Mouse (Mus musculus) urinary bladder, postnatal 14 days (tissue): ENCODE results near the gene Nrm.

Experiments
- DNase-seq: peaks from one replicate; pipeline ENCODE4 v3.0.0; 2021; ENCODE audit warnings: low spot score

Gene Nrm

DNA sequence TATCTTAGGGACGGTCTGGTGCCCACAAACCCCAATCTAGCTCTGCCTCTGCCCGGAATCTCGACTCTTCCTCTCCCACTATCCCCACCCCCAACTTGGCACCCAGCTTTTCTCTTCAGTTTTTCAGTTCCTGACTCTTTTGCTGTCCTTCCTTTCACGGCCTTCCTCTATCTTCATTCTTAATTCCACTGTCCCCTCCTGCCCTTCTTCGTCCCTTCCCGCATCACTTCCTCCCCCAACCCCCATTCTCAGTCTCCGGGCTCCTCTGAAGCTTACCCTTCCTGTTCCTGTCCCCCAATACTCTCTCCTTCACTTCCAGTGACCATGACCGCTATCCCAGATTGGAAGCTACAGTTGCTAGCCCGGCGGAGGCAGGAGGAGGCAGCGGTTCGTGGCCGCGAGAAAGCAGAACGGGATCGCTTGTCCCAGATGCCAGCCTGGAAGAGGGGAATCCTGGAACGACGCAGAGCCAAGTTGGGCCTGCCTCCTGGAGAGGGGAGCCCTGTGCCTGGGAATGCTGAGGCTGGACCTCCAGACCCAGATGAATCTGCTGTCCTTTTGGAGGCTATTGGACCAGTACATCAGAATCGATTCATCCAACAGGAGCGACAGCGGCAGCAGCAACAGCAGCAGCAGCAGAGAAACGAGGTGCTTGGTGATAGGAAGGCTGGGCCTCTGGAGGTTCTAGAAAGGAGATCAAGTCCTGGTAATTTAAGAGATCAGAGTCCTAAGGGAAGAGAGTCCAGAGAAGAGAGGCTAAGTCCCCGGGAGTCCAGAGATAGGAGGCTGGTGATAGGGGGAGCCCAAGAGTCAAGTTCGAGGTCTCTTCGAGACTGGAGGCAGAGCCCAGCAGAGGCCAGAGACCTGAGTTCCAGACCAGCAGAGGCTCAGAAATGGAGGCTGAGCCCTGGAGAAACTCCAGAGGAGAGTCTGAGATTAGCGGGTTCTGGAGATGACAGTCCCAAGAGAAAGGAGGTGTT is 6.1 kb downstream of the Nrm start:
- peak; percentile 53 for DNase-seq

DNA sequence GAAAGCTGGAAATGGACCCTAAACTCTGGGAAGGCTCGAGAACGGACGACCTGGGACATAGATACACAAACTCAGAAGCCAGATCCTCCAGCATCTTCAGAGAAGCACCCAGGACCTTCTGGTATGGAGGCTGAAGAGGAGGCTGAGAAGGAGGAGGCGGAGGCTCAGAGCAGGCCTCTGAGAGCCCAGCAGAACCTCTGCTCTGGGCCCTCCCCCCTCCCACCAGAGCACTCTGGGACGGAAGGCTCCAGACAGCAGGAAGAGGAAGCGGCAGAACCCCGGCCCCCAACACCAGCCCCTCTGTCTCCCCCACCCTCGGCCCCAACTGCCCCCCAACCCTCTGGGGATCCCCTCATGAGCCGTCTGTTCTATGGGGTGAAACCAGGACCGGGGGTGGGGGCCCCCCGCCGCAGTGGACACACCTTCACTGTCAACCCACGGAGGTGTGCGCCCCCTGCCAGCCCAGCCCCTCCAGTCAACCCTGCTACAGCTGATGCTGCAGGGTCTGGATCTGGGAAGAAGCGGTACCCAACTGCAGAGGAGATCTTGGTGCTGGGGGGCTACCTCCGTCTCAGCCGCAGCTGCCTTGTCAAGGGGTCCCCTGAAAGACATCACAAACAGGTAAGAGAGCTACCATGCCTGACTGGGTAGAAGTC is 7.2 kb downstream of the Nrm start:
- peak; percentile 31 for DNase-seq

DNA sequence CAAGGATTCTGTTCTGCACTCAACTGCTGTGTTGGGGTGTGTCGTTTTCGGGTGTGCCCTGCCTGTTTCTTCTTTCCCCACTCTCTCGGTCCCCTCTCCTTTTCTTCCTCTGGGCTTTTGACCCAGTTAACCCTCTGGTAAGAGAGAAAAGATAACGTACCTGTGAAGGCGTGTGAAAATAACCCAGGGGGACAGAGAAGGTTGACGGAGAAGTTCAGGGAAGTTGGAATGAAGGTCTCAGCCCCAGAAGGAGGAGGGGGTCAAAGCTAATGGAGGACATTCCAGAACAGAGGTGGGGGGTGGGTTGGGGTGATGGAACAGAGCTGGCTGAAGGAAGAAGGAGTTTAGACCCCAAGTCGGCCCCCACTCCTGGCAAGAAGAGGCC is 7.8 kb downstream of the Nrm start:
- DNase-seq: no peak

DNA sequence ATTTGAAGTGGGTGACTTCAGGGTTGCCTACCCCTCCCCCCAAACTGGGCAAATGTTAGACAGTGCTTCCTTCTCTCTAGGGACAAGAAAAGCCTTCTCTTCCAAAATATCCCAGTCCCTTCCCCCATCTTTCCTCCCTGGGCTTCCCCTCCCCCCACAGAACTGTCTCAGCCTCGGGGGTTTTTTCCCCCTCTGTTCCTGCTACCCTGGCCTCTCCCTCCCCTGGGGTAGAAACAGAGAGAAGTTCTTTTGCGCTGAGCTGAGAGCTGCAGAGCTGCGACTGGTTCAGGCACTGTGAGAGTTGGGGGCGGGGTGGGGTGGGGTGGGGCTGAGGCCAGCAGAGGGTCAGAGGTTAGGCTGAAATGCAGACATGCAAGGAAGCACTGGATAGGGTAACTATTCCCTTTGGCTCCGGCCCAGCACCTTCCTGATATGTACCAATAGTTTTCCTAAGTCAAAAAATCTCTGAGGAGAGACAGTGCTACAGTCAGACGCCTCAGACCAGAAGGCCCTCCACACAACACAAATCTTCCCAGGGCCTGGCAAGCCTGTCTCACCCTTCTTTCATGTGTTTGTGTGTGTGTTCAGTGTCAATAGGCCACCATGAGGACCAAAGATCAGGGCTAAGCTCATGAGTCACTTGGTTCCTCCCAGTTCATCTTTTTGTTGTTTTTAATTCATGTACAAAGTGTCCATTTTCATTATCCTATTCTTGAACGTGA is 8.4 kb downstream of the Nrm start:
- peak; percentile 47 for DNase-seq

DNA sequence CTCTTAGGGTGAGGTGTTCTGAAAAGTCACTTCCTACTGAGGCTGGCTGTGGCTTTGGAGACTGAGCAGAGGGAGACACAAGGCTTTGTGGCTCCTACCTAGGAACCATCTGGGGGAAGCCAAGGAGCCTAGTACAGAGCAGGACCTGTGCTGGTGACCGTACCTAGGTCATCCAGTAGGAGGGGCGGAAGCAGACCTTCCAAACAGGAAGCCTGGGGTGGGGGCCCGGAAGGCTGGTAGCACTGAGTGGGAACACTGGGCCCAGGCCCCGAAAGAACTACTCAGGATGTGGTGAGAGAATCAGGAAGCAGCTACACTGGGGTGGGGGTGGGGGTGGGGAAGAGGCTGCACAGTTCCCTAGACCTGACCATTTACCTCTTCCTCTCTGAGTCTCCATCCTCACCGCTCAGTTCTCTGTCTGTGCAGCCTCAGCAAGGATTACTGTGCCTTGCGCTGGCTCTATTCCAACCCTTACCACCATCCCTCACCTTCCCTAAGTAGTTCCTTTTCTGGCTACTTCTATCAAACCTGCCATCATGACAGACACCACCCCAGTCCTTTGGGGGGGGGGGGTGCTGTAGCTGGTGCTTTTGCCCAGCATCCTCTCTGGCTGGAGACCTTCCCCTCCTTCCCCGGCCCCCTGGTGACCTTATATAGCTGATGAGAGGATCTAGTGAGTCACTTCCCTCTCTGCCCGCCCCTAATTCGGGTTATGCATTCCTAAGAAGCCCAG is 9.2 kb downstream of the Nrm start:
- peak; percentile 69 for DNase-seq

DNA sequence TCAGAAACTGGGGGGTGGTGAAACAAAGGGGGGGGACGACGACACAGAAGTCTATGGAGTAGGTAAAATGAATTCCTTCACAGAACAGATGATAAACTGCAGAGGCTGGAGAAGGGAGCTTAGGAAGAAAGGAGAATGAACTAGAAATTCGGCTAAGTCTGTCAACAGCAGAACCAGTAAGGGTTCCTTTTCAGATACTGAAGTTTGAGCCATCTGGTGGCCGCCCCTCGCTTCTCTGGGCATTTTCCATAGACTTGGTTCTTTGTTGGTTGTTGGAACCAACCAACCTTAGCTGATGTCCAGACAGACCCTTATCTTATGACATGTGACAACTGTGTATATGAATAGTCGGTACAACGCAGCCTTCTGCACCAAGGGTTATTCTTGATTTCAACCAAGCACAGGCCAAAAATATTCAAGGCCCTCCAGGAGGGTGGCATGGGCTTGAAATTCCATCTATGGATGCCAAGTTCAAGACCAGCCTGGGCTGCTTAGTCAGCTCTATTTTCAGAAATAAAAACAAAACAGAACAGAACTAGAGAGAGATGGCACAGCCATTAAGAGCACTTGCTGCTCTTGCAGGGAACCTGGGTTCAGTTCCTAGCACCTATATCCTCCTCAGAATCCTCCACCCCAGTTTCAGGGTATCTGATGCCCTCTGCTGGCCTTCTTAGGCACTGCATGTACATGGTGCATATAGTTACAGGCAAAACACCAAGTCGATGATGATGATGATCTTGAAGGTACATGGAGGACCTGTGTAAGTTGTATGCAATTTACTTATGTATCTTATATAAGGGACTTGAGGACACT is 10.0 kb downstream of the Nrm start:
- no peak for DNase-seq

DNA sequence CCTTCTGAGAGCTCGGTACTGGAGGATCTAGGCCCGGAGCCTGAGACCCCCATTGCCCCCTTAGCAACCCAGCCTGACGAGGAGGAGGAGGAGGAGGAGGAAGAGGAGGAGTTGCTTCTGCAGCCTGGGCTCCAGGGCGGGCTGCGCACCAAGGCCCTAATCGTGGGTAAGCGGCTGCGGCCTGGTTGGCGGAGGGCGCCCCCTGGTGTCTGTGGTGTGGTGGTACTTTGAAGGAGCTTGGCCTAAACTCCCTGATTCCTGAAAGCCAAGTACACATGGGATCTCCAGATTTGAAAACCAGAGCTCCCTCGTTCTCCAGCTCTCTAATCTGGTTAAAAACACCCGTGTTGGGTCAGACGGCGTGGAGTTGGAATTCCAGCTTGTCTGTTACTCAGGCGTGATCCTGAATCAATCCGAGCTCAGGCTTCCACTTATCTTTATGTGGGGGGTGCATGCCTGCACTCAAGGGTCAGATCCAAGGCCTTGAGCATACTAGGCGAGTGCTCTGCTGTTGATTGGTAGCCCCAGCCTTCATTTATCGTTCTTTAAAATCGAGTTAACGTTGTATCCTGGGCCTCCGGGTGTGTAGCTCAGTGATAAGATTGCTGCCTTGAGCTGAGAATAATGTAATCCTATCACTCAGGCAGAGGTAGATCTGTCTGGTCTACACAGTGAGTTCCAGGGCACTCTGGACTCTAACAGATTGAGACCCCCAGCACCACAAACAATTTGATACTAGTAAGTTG is 12.8 kb downstream of the Nrm start:
- peak; percentile 89 for DNase-seq

DNA sequence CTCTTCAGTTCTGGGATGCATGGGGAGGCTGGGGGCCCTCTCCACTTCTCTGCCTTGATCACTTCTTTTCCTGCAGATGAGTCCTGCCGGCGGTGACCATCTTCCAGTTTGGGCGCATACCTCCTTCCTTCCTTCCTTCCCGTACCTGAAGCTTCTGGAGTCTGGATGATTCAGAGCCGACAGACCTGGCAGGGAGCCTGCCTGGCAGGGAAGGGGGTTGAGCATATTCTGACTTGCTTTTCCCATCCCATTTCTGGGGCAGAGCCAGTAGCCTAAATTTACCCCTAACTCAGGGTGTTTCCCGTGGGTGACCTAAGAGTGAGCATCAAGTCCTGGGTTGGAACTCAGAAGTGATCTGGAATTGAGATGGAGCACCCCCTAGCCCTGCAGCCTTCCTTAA is 13.6 kb downstream of the Nrm start:
- no peak for DNase-seq

DNA sequence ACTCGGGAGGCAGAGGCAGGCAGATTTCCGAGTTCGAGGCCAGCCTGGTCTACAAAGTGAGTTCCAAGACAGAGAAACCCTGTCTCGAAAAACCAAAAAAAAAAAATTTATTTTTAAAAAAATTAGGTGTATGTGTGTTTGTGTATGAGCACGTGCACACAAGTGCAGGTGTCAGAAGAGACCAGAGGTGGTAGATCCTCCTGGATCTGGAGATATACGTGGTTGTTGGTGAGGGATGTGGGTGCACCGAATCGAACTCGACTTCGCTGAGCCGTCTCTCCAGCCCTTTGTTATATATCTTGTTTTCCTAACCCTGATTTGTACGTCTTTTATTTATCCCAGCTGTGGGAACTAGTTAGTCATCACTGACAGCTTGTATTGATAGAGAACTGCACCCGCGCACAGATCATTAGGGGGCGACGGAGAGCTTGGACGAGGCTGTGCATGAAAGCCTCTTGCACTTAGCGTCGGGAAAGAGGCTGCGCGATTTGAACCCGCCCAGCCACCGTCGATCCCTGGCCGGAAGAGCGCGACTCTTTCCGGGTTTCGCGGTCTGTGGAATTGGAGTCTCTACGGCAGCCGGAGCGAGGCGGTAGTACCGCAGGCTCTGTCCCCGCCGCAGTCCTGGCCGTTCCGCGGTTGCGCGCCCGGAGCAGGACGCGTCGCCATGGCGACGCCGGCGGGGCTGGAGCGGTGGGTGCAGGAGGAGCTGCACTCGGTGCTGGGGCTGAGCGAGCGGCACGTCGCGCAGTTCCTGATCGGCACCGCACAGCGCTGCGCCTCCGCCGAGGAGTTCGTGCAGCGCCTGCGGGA is 18.3 kb downstream of the Nrm start, which contains the start of gene Dhx16:
Gene Dhx16, plus strand, starts transcription at position 575 of the 813 bp plus-strand sequence.
- DNase-seq: peak; percentile 97

DNA sequence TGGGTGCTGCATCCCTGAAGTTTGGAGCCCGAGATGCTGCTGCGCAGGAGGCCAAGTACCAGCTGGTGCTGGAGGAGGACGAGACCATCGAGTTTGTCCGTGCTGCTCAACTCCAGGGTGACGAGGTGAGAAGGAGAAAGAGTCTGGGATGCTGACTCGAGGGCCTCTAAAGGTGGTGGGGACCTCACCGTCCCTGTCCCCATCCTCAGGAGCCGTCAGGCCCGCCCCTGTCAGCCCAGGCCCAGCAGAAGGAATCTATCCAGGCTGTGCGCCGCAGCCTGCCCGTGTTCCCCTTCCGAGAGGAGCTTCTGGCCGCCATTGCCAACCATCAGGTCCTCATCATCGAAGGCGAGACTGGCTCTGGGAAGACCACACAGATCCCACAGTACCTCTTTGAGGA is 21.8 kb downstream of the Nrm start:
- DNase-seq: no peak

DNA sequence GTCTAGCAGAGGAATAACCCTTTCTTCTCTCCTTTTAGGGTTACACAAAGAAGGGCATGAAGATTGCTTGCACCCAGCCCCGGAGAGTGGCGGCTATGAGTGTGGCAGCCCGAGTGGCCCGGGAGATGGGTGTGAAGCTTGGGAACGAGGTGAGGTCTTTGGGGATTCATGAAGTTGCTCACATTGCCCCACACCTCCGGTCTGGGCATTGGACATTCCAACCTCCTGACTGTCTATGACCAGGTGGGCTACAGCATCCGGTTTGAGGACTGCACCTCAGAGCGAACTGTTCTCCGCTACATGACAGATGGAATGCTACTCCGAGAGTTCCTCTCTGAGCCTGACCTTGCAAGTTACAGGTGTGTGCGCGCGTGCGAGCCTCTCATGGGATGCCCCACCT is 22.7 kb downstream of the Nrm start:
- no peak for DNase-seq

DNA sequence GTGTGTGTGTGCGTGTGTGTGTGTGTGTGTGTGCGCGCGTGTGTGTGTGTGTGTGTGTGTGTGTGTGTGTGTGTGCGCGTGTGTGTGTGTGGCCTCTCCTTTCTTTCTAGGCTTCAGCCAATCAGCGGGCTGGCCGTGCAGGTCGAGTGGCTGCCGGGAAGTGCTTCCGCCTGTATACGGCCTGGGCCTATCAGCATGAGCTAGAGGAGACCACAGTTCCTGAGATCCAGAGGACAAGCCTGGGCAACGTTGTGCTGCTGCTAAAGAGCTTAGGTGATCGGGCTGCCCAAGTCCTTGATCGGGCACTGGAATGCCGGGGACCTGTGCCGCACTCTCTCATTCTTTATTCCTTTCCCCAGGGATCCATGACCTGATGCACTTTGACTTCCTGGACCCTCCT is 26.6 kb downstream of the Nrm start:
- no peak for DNase-seq

DNA sequence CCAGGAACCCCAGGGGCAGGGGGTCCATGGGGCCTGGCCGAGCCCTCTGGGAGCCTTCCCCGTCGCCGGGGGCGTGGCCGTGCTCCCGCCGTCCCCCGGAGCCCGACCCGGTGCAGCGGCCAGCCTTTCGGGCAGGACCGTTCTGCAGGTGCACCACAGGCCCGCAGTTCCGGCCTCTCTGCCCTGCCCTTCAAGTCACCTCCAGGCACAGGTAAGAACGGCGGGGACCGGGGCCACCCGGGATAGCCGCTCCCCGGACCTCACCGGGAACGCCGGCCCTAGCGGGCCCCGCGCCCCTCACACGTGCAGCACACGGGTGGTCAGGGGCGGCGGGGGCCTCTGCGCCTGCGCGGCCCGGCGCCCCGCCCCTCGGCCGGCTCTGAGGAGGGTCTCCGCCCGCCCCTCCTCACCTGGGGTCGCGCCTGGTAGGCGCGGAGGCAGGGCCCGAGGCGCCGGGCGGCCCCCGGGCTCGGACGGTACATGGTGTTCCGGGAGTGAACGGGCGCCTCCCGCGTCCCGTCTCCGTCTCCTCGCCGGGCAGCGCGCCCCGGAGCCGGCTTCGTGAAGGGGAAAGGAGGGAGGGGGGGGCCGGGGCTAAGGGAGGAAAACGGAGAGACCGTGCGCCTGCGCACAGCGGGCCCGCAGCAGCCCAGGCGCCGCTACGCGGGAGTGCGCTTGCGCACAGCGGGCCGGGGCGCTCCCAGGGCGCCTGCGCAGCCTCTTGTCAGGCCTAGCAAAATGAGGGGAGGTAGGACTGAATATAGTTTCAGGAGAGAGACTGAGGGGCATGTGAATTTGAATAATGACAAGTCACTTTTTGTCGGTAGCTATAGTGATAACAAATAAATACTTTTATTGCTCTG is 35.9 kb downstream of the Nrm start, which contains the start of gene 2310061I04Rik:
Gene 2310061I04Rik, minus strand, starts transcription at position 651 of the 863 bp plus-strand sequence.
- DNase-seq: peak; percentile 89

DNA sequence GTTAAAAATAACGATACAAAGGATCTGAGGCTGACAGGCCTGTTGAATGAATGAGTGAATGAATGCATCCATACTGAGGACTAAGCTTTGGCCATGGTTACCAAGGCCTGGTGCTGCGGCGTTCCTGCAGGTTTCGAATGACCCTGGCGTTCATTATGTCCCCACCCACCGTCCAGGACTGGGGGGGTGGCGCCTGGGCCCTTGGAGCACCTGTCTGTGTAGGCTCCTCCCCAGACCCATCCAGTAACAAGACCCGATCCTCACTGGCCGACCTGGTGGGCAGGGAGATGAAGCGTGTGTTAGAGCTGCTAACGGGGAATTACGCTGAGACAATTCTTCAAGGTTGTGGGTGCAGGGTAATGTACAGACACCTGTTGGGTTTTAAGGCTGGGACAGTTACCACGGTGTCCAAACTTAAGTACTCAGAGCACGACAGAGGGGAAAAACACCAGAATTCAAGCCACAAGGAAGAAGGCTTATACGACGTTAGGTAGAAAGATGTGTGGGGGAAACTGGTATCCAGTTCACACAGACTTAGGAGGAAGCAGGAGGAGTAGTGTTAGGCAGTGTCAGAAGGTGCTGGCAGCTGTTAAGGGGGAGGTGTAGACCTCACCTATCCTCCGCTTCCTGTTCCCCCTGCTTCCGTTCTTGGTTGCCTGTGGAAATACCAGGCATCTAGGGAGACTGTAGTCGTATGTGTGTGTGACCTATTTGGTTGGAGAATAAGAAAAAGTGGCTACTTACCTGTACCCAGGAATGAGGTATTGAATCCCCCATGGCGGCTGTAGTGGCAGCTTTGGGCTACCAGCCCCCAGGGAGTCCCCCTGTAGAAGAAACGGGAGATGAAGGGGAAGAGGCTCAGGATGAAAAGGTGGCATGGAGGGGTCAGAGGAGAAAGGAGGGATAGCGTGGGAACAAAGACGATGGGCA is 36.8 kb downstream of the Nrm start:
- DNase-seq: no peak

DNA sequence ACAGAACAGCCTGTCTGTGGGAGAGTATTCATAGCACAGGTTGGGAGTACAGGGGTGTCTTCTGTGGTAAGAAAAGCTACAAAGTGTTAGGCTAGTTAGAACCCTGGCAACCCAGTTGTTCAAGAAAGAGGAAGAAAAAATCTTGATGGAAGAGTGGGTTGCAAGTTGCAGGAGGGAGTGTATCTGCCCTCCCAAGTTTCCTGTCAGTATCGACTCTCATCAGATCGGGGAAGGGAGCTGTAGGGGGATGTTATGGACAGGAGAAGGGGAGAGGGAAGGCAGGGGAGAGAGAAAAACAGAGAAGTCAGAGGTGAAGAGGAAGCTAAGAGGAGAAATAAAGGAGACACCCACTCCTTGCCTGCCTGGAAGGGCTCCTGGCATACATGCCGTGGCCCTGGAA is 39.5 kb downstream of the Nrm start:
- DNase-seq: no peak

DNA sequence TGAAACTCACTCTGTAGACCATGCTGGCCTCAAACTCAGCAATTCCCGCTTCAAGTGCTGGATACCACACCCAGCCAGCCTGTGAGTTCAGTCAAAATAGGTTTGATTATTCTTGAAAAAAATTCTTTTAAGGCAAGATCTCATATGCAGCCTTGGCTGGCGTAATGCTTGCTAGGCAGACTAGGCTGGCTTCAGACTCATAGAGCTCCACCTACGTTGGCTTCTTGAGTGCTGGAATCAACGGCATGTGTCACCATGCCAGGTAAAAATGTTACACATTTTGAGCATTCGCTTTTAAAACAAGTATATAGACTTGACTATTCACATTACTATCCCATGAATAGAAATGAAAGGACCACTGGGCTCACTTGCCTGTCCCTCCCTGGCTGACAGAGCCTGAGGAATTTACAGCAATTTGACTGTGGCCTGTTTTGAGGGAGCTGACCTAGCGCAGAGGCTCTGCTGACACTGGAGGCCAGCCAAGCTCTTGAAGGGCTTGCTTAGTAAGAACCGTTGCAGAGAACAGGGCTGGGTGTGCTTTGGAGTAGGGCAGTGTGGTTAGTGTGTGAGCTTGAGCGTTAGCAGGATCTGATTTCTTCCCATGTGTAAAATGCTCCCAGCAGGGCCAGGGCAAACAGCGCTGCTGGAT is 42.3 kb downstream of the Nrm start:
- DNase-seq: no peak

DNA sequence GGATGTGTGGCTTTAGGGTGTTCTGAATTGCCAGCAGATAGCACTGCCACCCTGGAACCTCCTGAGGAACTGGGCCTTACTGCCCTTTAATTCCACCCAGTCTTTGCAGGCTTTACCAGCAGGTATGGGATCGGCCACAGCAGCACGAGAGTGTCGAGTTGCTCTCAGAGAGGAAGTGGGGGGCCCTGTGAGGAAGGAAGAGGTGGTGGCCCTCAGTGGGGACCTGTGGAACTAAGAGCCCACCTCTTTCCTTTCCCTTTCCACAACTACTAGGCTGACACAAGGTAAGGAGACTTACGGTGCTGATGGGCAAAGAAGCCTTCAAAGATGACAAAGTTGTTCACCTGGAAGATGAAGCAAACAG is 42.9 kb downstream of the Nrm start:
- no peak for DNase-seq
